Mouse (Mus musculus) forebrain, postnatal 0 days (tissue): ENCODE results near the gene Tmem95. TPM values are rescaled to one million over a fixed set of nuclear protein-coding genes. Genes with fewer than 3 reads are reported as not detected.
"Not testable (repeated sequence)": the region's sequence is repeated elsewhere in the genome, so short reads cannot be mapped to it uniquely, and the experiment has no call there.

Experiments
- ATAC-seq: fragments of 200-750 bp; cut with Nextera tagmentation; 2 replicates; pipeline ENCODE4 v1.8.0; 2017; ENCODE audit warnings: mild to moderate bottlenecking, moderate library complexity
- DNase-seq: peaks from one replicate; pipeline ENCODE4 v3.0.0-alpha.2; 2015
- H3K27ac ChIP-seq: fragments of 300-500 bp; sonication (generic); 2 replicates; pipeline ENCODE4 v1.5.1; 2014; ENCODE audit warnings: low read depth, mild to moderate bottlenecking, antibody characterized with exemption, low read length, moderate library complexity, mixed read lengths
- H3K27me3 ChIP-seq: fragments of 300-500 bp; sonication (generic); 2 replicates; pipeline ENCODE4 v1.6.1; 2014; ENCODE audit warnings: mild to moderate bottlenecking, low read length, mixed read lengths; ENCODE audit not compliant: insufficient read depth
- H3K36me3 ChIP-seq: fragments of 300-500 bp; sonication (generic); 2 replicates; pipeline ENCODE4 v1.6.1; 2014; ENCODE audit warnings: mild to moderate bottlenecking, moderate library complexity; ENCODE audit not compliant: insufficient read depth
- H3K4me1 ChIP-seq: fragments of 300-500 bp; sonication (generic); 2 replicates; pipeline ENCODE4 v1.6.1; 2014; ENCODE audit warnings: antibody characterized with exemption; ENCODE audit not compliant: insufficient read depth
- H3K4me2 ChIP-seq: fragments of 300-500 bp; sonication (generic); 2 replicates; pipeline ENCODE4 v1.6.1; 2014; ENCODE audit warnings: low read depth, mild to moderate bottlenecking, moderate library complexity
- H3K4me3 ChIP-seq: fragments of 300-500 bp; sonication (generic); 2 replicates; pipeline ENCODE4 v1.5.1; 2014; ENCODE audit warnings: low read depth, low read length, mixed read lengths
- H3K9ac ChIP-seq: fragments of 300-500 bp; sonication (generic); 2 replicates; pipeline ENCODE4 v1.6.1; 2014; ENCODE audit warnings: mild to moderate bottlenecking
- H3K9me3 ChIP-seq: fragments of 300-500 bp; sonication (generic); 2 replicates; pipeline ENCODE4 v1.6.1; 2016; ENCODE audit warnings: low read length
- CTCF ChIP-seq: sonication (generic); IDR thresholded peaks from 2 replicates; pipeline ENCODE4 v1.5.1; 2016; ENCODE audit warnings: antibody characterized with exemption, control low read depth, low read depth
- WGBS: fragments of 180-500 bp; shearing (Covaris S2); extraction: QIAGEN DNeasy Blood & Tissue Kit; methylation state at CpG from one replicate; pipeline ENCODE4 v1.1.7; 2014; 5-methylcytosine and 5-hydroxymethylcytosine counted together
- polyA plus RNA-seq: library from polyadenylated mRNA; unstranded; fragments of >200 nt; fragmentation: Nextera tagmentation; extraction: Ambion mirVana; gene quantifications from 2 replicates; pipeline ENCODE4 v1.2.1, GENCODE M21; 2015
- total RNA-seq: library from RNA; depleted of rRNA; stranded (reverse); fragments of >200 nt; gene quantifications from 2 replicates; pipeline ENCODE4 v1.2.3, GENCODE M21; 2014

Gene Tmem95
- total and polyA plus RNA-seq, 2 experiments from 2014 or later, result not detected

DNA sequence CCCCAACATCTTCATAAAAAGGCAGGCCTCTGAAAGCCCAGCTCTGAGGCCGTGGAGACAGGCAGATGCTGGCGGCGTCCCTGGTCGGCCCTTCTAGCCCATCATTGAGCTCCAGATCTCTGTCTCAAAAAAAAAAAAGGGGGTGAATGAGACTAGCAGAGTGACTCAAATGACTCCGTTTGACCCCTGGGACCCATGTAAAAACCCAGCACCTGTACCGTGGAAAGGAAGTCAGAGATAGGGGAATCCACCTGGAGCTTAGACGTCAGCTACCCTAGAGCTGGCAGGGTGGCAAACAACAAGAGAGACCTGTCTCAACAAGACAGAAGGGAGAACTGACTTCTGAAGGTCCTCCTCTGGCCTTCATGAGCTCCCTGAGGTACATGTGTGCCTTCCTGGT is 6.0 kb downstream of the Tmem95 start:
- no peak for DNase-seq
- Histone ChIP-seq H3K27ac (no peak overlapping the region), H3K36me3 (no peaks in the 10 kb centered on the region), H3K27me3 (no peaks in the 10 kb centered on the region), H3K4me3 (no peak overlapping the region), H3K9me3 (no peaks in the 10 kb centered on the region), H3K4me1 (no peaks in the 10 kb centered on the region), H3K4me2 (no peak overlapping the region), H3K9ac (no peak overlapping the region)
- TF ChIP-seq CTCF, result no peak
- WGBS, result 86% methylated on average over 7 of the region's 7 CpGs
- ATAC-seq, result no peak

DNA sequence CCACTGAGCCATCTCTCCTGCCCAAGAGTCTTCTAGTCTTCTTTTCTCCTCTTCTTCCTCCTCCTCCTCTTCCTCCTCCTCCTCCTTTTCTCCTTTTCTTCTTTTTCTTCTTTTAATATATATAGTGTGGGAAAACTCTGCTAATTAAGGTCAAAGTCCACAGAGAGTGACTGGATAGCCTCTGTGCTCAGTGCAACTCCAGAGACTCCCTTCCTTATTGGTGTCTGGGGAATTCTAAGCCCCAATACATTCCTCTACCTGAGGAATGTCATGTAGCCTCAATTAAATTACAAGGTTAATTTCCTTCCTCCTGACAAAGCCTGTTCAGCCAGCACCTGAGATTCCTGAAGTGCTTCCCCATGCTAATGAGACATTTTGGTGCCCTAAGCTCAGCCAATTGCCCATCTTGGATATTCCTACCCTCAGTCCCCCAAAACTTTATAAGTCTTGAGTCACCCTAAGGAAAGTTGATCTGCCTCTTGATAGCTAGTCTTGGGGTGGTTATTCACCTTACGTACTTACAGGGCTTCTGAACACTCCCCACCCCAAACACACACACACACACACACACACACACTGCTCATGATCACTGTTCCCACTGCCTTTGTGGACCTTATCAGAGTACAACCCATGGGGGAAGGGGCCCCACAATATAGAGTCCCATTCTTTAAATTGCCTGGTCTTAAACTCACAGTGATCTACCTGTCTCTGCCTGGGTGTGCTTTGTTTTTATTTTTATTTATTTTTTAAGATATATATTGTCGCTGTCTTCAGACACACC is 7.3 kb downstream of the Tmem95 start:
- Histone ChIP-seq H3K9ac (no peak overlapping the region), H3K4me1 (no peaks in the 10 kb centered on the region), H3K4me3 (no peak overlapping the region), H3K27ac (no peak overlapping the region), H3K9me3 (no peaks in the 10 kb centered on the region), H3K36me3 (no peaks in the 10 kb centered on the region), H3K4me2 (no peak overlapping the region), H3K27me3 (no peaks in the 10 kb centered on the region)
- no peak for DNase-seq
- WGBS, result 93% methylated on average over 2 of the region's 2 CpGs
- no peak for ATAC-seq
- TF ChIP-seq CTCF, result no peak

DNA sequence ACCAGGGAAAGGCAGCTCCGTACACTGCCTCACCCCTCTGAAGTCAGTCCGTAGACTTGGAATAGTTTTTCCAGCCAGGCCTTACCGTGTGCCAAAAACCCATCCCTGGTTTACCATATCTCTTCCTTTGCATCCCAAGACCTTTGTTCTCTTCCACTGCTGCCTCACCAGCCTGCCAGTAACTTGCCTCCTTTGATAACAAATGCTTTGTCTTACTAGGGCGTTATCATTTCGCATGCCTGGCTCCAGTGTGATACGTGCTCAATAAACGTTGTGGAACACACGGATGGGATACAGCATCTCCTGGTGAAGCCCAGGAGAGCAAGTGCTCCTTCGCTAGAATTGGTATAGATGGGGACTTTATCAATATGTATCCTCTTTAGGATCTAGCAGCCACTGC is 10.5 kb downstream of the Tmem95 start:
- Histone ChIP-seq H3K4me2 (no peak overlapping the region), H3K9ac (no peak overlapping the region), H3K27me3 (no peaks in the 10 kb centered on the region), H3K4me1 (no peaks in the 10 kb centered on the region), H3K36me3 (no peaks in the 10 kb centered on the region), H3K9me3 (no peaks in the 10 kb centered on the region), H3K27ac (no peak overlapping the region), H3K4me3 (no peak overlapping the region)
- no peak for TF ChIP-seq CTCF
- WGBS, result 66% methylated on average over 9 of the region's 9 CpGs
- ATAC-seq (no peak), DNase-seq (no peak)

DNA sequence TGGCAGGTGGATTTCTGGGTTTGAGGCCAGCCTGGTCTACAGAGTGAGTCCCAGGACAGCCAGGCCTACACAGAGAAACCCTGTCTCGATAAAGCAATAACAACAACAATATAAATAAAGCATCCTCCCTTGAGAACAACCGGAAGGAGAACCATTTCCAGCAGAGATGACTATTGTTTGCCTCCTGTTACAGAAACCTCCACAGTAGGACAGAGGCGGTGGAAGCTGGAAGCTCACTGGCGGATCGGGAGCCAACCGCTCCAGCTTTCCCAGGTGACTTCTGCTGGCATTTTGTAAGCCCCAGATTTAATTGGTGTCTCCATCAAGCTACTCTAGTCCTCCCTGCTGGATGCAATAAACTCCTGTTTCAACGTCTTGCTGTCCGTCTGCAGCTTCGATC is 12.3 kb downstream of the Tmem95 start:
- ATAC-seq (no peak), DNase-seq (no peak)
- Histone ChIP-seq H3K4me3 (no peak overlapping the region), H3K9ac (no peak overlapping the region), H3K27ac (no peak overlapping the region), H3K4me1 (no peaks in the 10 kb centered on the region), H3K36me3 (no peaks in the 10 kb centered on the region), H3K4me2 (no peak overlapping the region), H3K9me3 (no peaks in the 10 kb centered on the region), H3K27me3 (no peaks in the 10 kb centered on the region)
- WGBS, result 77% methylated on average over 9 of the region's 9 CpGs
- no peak for TF ChIP-seq CTCF

DNA sequence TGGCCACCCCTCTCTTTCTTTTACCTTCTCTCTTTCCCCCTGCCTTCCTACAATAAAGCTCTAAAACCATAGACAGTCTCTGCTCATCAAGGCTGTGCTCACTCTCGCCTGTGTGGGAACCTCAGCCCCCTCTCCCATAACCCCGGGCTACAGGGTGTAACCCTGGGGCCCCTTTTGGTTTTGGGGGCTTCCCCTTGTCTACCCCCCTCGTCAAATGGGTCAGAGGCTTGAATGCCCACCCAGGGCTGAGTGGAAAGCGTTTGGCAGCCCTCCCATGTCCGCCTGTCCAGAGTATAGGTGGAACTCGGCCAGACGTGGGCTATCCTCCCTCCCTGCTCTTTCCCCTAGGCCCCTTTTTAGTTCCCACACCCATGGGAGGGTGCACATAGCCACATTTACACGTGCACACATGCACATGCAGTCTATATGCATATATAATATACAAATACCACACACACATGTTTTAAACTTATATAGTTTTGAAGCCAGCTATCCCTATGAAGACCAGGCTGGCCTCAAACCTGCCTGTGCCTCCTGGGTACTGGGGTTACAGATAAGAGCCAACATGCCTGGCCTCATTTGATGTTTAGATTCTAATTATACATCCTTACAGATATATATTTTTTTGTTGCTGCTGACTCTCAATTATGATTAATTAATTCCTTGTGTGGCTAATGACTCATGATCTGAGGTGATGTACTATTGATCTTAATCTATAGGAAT is 13.5 kb downstream of the Tmem95 start:
- no peak for DNase-seq
- H3K4me1 ChIP-seq, result no peaks in the 10 kb centered on the region
- 39% methylated on average over 8 of the region's 8 CpGs for WGBS
- no peak for TF ChIP-seq CTCF
- no peaks in the 10 kb centered on the region for H3K9me3 ChIP-seq
- H3K4me2 ChIP-seq, result no peak overlapping the region
- no peak for ATAC-seq
- H3K9ac ChIP-seq, result no peak overlapping the region
- no peaks in the 10 kb centered on the region for H3K36me3 ChIP-seq
- no peak overlapping the region for H3K4me3 ChIP-seq
- no peaks in the 10 kb centered on the region for H3K27me3 ChIP-seq
- H3K27ac ChIP-seq, result no peak overlapping the region

DNA sequence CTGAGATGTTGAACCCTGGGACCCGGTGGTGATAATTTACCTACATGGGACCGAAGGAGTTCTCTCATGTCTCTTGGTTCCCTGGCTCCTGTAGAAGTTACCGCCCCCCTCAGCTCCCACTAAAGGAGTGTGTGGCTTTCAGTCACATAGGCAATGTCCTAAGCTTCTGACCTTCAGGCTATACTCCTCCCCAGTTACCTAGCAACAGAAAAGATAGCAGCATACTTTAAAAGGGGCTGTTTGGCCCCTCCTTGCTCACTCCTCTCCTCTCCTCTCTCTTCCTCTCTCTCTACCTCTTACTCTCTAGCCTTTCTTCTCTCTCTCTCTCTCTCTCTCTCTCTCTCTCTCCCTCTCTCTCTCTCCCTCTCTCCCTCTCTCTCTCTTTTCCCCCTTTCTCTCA is 14.1 kb downstream of the Tmem95 start:
- ATAC-seq, H3K9ac ChIP-seq, H3K27me3 ChIP-seq, H3K36me3 ChIP-seq, H3K4me1 ChIP-seq, H3K9me3 ChIP-seq, DNase-seq, H3K4me2 ChIP-seq, H3K4me3 ChIP-seq, H3K27ac ChIP-seq: not testable (repeated sequence)
- WGBS, result 81% methylated on average over 3 of the region's 3 CpGs
